Mouse (Mus musculus): Measurements from ENCODE around the gene Fitm2.

GRCm38 (mm10) chr2:163493976-163494375 lies 21.5 kb upstream of the Fitm2 start:
- TF ChIP-seq CTCF (IDR thresholded peaks at IDR 0.05; ENCODE audit: control insufficient read depth, insufficient read depth, insufficient replicate concordance, low read depth, low read length) (no peak), POLR2A (IDR thresholded peaks at IDR 0.05; ENCODE audit: control insufficient read depth, low read depth, low read length) (no peak)
